Mouse (Mus musculus) forebrain, postnatal 0 days (tissue): ENCODE measurements around the gene Wdfy3. TPM values are rescaled to one million over a fixed set of nuclear protein-coding genes. Genes with fewer than 3 reads are reported as not detected.

ENCODE experiments used
- ATAC-seq: fragments of 200-750 bp; cut with Nextera tagmentation; 2 replicates; pipeline ENCODE4 v1.8.0; 2017; ENCODE audit warnings: mild to moderate bottlenecking, moderate library complexity
- DNase-seq: peaks from one replicate; pipeline ENCODE4 v3.0.0-alpha.2; 2015
- H3K27ac ChIP-seq: fragments of 300-500 bp; sonication (generic); 2 replicates; pipeline ENCODE4 v1.5.1; 2014; ENCODE audit warnings: low read depth, mild to moderate bottlenecking, antibody characterized with exemption, low read length, moderate library complexity, mixed read lengths
- H3K27me3 ChIP-seq: fragments of 300-500 bp; sonication (generic); 2 replicates; pipeline ENCODE4 v1.6.1; 2014; ENCODE audit warnings: mild to moderate bottlenecking, low read length, mixed read lengths; ENCODE audit not compliant: insufficient read depth
- H3K36me3 ChIP-seq: fragments of 300-500 bp; sonication (generic); 2 replicates; pipeline ENCODE4 v1.6.1; 2014; ENCODE audit warnings: mild to moderate bottlenecking, moderate library complexity; ENCODE audit not compliant: insufficient read depth
- H3K4me1 ChIP-seq: fragments of 300-500 bp; sonication (generic); 2 replicates; pipeline ENCODE4 v1.6.1; 2014; ENCODE audit warnings: antibody characterized with exemption; ENCODE audit not compliant: insufficient read depth
- H3K4me2 ChIP-seq: fragments of 300-500 bp; sonication (generic); 2 replicates; pipeline ENCODE4 v1.6.1; 2014; ENCODE audit warnings: low read depth, mild to moderate bottlenecking, moderate library complexity
- H3K4me3 ChIP-seq: fragments of 300-500 bp; sonication (generic); 2 replicates; pipeline ENCODE4 v1.5.1; 2014; ENCODE audit warnings: low read depth, low read length, mixed read lengths
- H3K9ac ChIP-seq: fragments of 300-500 bp; sonication (generic); 2 replicates; pipeline ENCODE4 v1.6.1; 2014; ENCODE audit warnings: mild to moderate bottlenecking
- H3K9me3 ChIP-seq: fragments of 300-500 bp; sonication (generic); 2 replicates; pipeline ENCODE4 v1.6.1; 2016; ENCODE audit warnings: low read length
- CTCF ChIP-seq: sonication (generic); IDR thresholded peaks from 2 replicates; pipeline ENCODE4 v1.5.1; 2016; ENCODE audit warnings: antibody characterized with exemption, control low read depth, low read depth
- WGBS: fragments of 180-500 bp; shearing (Covaris S2); extraction: QIAGEN DNeasy Blood & Tissue Kit; methylation state at CpG from one replicate; pipeline ENCODE4 v1.1.7; 2014; 5-methylcytosine and 5-hydroxymethylcytosine counted together
- polyA plus RNA-seq: library from polyadenylated mRNA; unstranded; fragments of >200 nt; fragmentation: Nextera tagmentation; extraction: Ambion mirVana; gene quantifications from 2 replicates; pipeline ENCODE4 v1.2.1, GENCODE M21; 2015
- total RNA-seq: library from RNA; depleted of rRNA; stranded (reverse); fragments of >200 nt; gene quantifications from 2 replicates; pipeline ENCODE4 v1.2.3, GENCODE M21; 2014

Wdfy3 gene
- total and polyA plus RNA-seq, 2 experiments from 2014 or later = 15.4 to 68.8 TPM

- Histone ChIP-seq H3K4me2 (peak overlapping the region; percentile 68), H3K4me1 (peaks cover 11% of the 10 kb centered on the region), H3K4me3 (peak overlapping the region; percentile 88; the same call in 1 of the 2 replicates), H3K9me3 (no peaks in the 10 kb centered on the region), H3K9ac (0 out of 2 replicates have a peak overlapping the region, but pooled peaks have one; percentile 98), H3K36me3 (no peaks in the 10 kb centered on the region), H3K27me3 (no peaks in the 10 kb centered on the region), H3K27ac (no peak overlapping the region)
- 39% methylated on average over 4 of the region's 4 CpGs for WGBS
- DNase-seq (no peak), ATAC-seq (no peak)
- no peak for TF ChIP-seq CTCF
Observed at GRCm38 (mm10) chr5:102070788-102071187, 1.1 kb upstream of the Wdfy3 start.

- peak; percentile 50 for DNase-seq
- H3K9me3 ChIP-seq = no peaks in the 10 kb centered on the region
- H3K4me2 ChIP-seq = peak overlapping the region; percentile 68
- H3K4me1 ChIP-seq = peaks cover 11% of the 10 kb centered on the region
- H3K9ac ChIP-seq = peak overlapping the region; percentile 98
- ATAC-seq = no peak
- H3K27ac ChIP-seq = peak overlapping the region; percentile 98
- peak overlapping the region; percentile 88 for H3K4me3 ChIP-seq
- TF ChIP-seq CTCF = no peak
- H3K27me3 ChIP-seq = no peaks in the 10 kb centered on the region
- 11% methylated on average over 6 of the region's 6 CpGs for WGBS
- H3K36me3 ChIP-seq = no peaks in the 10 kb centered on the region
Observed at GRCm38 (mm10) chr5:102070414-102070768, 670 bp upstream of the Wdfy3 start.

- peak overlapping the region; percentile 98 for H3K9ac ChIP-seq
- H3K4me2 ChIP-seq = peak overlapping the region; percentile 68
- H3K27me3 ChIP-seq = no peaks in the 10 kb centered on the region
- H3K9me3 ChIP-seq = no peaks in the 10 kb centered on the region
- H3K36me3 ChIP-seq = no peaks in the 10 kb centered on the region
- TF ChIP-seq CTCF = no peak; the same call in 1 of the 2 replicates
- peaks cover 11% of the 10 kb centered on the region for H3K4me1 ChIP-seq
- DNase-seq = peak; percentile 58
- peak overlapping the region; percentile 98 for H3K27ac ChIP-seq
- 3% methylated on average over 65 of the region's 92 CpGs for WGBS
- peak overlapping the region; percentile 88 for H3K4me3 ChIP-seq
- peak; percentile 81 for ATAC-seq
Observed at GRCm38 (mm10) chr5:102069051-102069766, 512 bp downstream of the Wdfy3 start.

DNA sequence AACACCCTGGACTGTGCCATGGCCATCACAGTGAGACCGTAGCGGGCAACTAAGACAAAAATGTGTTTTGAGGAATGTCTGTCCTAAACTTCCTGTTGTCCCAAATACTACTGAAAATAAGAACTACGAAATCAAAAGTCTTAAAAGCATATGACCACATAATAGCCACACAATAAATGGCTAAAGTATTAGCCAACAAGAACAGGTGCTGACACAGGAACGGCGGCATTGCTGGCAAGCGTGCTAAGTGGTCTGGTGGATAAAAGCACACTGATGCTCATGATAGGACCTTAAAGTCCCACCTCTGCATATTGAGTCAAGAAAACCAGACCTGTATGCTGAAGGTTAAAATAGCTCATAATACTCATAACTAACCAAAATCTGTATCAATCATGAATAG lies 3.3 kb downstream of the Wdfy3 start:
- Histone ChIP-seq H3K9ac (no peak overlapping the region), H3K27me3 (no peaks in the 10 kb centered on the region), H3K4me2 (no peak overlapping the region), H3K27ac (no peak overlapping the region), H3K4me3 (no peak overlapping the region), H3K9me3 (no peaks in the 10 kb centered on the region), H3K4me1 (peaks cover 11% of the 10 kb centered on the region), H3K36me3 (no peaks in the 10 kb centered on the region)
- DNase-seq (no peak), ATAC-seq (no peak)
- 93% methylated on average over 6 of the region's 6 CpGs for WGBS
- TF ChIP-seq CTCF = no peak

GRCm38 (mm10) chr5:102063013-102063752 lies 6.5 kb downstream of the Wdfy3 start:
- Histone ChIP-seq H3K9ac (no peak overlapping the region), H3K9me3 (no peaks in the 10 kb centered on the region), H3K36me3 (no peaks in the 10 kb centered on the region), H3K4me1 (peaks cover 11% of the 10 kb centered on the region), H3K4me2 (no peak overlapping the region), H3K4me3 (no peak overlapping the region), H3K27me3 (no peaks in the 10 kb centered on the region), H3K27ac (no peak overlapping the region)
- DNase-seq (no peak), ATAC-seq (no peak)
- 54% methylated on average over 18 of the region's 18 CpGs for WGBS
- TF ChIP-seq CTCF = no peak

GRCm38 (mm10) chr5:102061816-102062215 lies 7.9 kb downstream of the Wdfy3 start:
- H3K4me2 ChIP-seq = no peak overlapping the region
- H3K9ac ChIP-seq = no peak overlapping the region
- WGBS = 67% methylated on average over 5 of the region's 5 CpGs
- ATAC-seq = no peak
- H3K36me3 ChIP-seq = no peaks in the 10 kb centered on the region
- no peak for TF ChIP-seq CTCF
- peaks cover 3% of the 10 kb centered on the region for H3K4me1 ChIP-seq
- no peak for DNase-seq
- no peaks in the 10 kb centered on the region for H3K27me3 ChIP-seq
- no peaks in the 10 kb centered on the region for H3K9me3 ChIP-seq
- no peak overlapping the region for H3K27ac ChIP-seq
- H3K4me3 ChIP-seq = no peak overlapping the region

DNA sequence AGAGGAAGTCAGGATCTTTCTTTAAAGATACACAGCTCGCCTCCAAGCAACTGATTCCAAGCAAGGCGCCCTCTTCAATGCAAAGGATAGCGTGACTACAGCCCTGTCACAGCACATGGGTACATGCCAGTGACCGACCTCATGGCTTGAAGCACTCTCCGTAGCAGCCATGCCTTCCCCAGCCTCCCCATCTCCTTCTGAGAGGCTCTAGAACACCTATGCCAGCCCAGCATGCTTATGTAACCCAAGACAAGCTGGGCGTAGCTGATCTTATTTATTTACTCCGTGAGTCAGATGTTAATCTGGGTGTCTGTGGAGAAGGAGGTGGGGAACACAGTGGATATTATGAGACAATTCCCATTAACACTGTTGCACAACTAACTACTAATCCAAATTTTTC lies 13.8 kb downstream of the Wdfy3 start:
- H3K4me2 ChIP-seq = no peak overlapping the region

More for the DNA sequence above, 13.8 kb downstream of the Wdfy3 start:
- Histone ChIP-seq H3K4me3 (no peak overlapping the region), H3K27ac (no peak overlapping the region), H3K9me3 (no peaks in the 10 kb centered on the region), H3K4me1 (no peaks in the 10 kb centered on the region), H3K9ac (no peak overlapping the region), H3K27me3 (no peaks in the 10 kb centered on the region), H3K36me3 (no peaks in the 10 kb centered on the region)
- ATAC-seq (no peak), DNase-seq (no peak)
- TF ChIP-seq CTCF = no peak
- 57% methylated on average over 7 of the region's 7 CpGs for WGBS
